Mouse (Mus musculus) spleen, adult 2 months (tissue): ENCODE results near the gene Nom1.

Experiments
- CTCF ChIP-seq: fragments of 200-500 bp; IDR thresholded peaks from 2 replicates; pipeline ENCODE4 v1.5.1; 2011; ENCODE audit warnings: mild to moderate bottlenecking, inconsistent platforms; ENCODE audit not compliant: insufficient read depth, insufficient read length, insufficient replicate concordance; ENCODE audit errors: extremely low read depth
- POLR2A ChIP-seq: fragments of 200-500 bp; IDR thresholded peaks from 2 replicates; pipeline ENCODE4 v1.6.1; 2011; ENCODE audit warnings: low read depth, low read length, inconsistent platforms

GRCm38 (mm10) chr5:29507013-29507412 lies 72.5 kb downstream of the Nom1 start:
- TF ChIP-seq POLR2A, result no peak
- no peak for TF ChIP-seq CTCF
